Mouse (Mus musculus): ENCODE results near the gene Tmub2.

Gene Tmub2

GRCm38 (mm10) chr11:102304141-102304540 lies 19.4 kb downstream of the Tmub2 start:
- DNase-seq (ENCODE audit: low read depth, low spot score): no peak

GRCm38 (mm10) chr11:102305359-102305758 lies 20.6 kb downstream of the Tmub2 start:
- DNase-seq (ENCODE audit: low read depth, low spot score): no peak

GRCm38 (mm10) chr11:102308104-102308503 lies 23.4 kb downstream of the Tmub2 start:
- no peak for DNase-seq (ENCODE audit: low read depth, low spot score)

GRCm38 (mm10) chr11:102308979-102309378 lies 24.2 kb downstream of the Tmub2 start:
- DNase-seq (ENCODE audit: low read depth, low spot score): peak; percentile 97

- no peak for DNase-seq (ENCODE audit: low read depth, low spot score)
Measured at GRCm38 (mm10) chr11:102309821-102310617, 25.3 kb downstream of the Tmub2 start.

GRCm38 (mm10) chr11:102310768-102311695 lies 26.3 kb downstream of the Tmub2 start:
- DNase-seq (ENCODE audit: low read depth, low spot score): no peak

GRCm38 (mm10) chr11:102311966-102312365 lies 27.2 kb downstream of the Tmub2 start:
- DNase-seq (ENCODE audit: low read depth, low spot score): no peak

GRCm38 (mm10) chr11:102312586-102312985 lies 27.9 kb downstream of the Tmub2 start:
- DNase-seq (ENCODE audit: low read depth, low spot score): no peak

GRCm38 (mm10) chr11:102314321-102314720 lies 29.6 kb downstream of the Tmub2 start:
- no peak for DNase-seq (ENCODE audit: low read depth, low spot score)

GRCm38 (mm10) chr11:102315690-102316571 lies 31.2 kb downstream of the Tmub2 start:
- DNase-seq (ENCODE audit: low read depth, low spot score): peak; percentile 57

GRCm38 (mm10) chr11:102316572-102317297 lies 32.0 kb downstream of the Tmub2 start:
- peak; percentile 76 for DNase-seq (ENCODE audit: low read depth, low spot score)

GRCm38 (mm10) chr11:102317298-102317900 lies 32.7 kb downstream of the Tmub2 start:
- DNase-seq (ENCODE audit: low read depth, low spot score): peak; percentile 55

- DNase-seq (ENCODE audit: low read depth, low spot score): peak; percentile 66
Measured at GRCm38 (mm10) chr11:102317901-102318575, 33.3 kb downstream of the Tmub2 start.

- DNase-seq (ENCODE audit: low read depth, low spot score): peak; percentile 52
Measured at GRCm38 (mm10) chr11:102318576-102319409, 34.1 kb downstream of the Tmub2 start.

- peak; percentile 83 for DNase-seq (ENCODE audit: low read depth, low spot score)
Measured at GRCm38 (mm10) chr11:102319410-102319792, 34.7 kb downstream of the Tmub2 start, which contains the start of gene Ubtf. TSS of gene Ubtf (minus strand) at chr11:102319742.

GRCm38 (mm10) chr11:102319941-102320685 lies 35.4 kb downstream of the Tmub2 start:
- DNase-seq (ENCODE audit: low read depth, low spot score): peak; percentile 81

GRCm38 (mm10) chr11:102320686-102321005 lies 35.9 kb downstream of the Tmub2 start:
- peak; percentile 89 for DNase-seq (ENCODE audit: low read depth, low spot score)

- no peak for DNase-seq (ENCODE audit: low read depth, low spot score)
Measured at GRCm38 (mm10) chr11:102321931-102322330, 37.2 kb downstream of the Tmub2 start.

Data from 3T3-L1 (cell line).